Mouse (Mus musculus) cerebellum, adult (tissue): Measurements from ENCODE around the gene Txn1.

Experiments
- ATAC-seq: cut with Nextera tagmentation; 2 replicates; pipeline ENCODE4 v1.9.2; 2017; ENCODE audit warnings: mild to moderate bottlenecking, moderate library complexity, mixed read lengths; ENCODE audit not compliant: insufficient number of reproducible peaks, low FRiP score, low TSS enrichment

Txn1 gene

DNA sequence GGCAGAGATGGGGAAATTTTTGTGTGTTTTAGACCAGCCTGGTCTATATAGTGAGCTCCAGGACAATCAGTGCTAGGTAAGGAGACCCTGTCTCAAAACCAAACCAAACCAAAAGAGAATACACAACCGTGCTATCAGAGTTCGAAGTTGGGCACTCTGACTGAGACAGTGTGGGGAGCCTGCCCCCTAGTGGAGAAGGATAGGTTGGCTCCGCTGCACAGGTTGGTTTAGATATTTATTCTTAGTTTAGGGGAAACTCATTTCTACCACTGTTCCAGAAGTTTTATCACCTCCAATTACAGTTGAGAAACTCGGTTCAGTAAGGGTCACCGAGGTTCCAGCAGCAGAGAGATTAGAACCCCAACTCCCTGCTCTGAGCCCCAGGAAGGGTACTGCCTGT is 52.0 kb downstream of the Txn1 start:
- peak; percentile 58; the same call in 1 of the 2 replicates for ATAC-seq

- ATAC-seq, result no peak
Observed at GRCm38 (mm10) chr4:57902619-57903018, 53.6 kb downstream of the Txn1 start.

GRCm38 (mm10) chr4:57901210-57901609 is 55.0 kb downstream of the Txn1 start:
- peak; percentile 52; the same call in 1 of the 2 replicates for ATAC-seq

DNA sequence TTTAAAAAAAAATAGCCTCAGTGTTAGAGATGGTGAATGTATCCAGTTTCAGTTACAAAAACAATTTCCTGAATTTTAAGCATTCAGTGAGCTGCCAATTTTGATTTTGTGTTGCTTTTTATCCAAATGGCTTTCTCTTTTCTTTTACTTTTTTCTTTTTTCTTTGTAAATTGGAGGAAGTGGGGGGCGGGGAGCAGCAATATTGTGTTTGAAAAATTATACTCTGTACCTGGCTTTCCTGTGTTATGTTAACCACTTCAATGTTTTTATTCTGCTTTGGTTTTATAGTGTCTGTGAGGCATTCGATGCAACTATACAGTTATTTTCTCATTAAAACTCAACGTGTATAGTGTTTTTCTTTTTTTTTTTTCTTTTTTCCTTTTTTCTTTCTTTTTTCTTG is 59.6 kb downstream of the Txn1 start:
- no peak for ATAC-seq

- ATAC-seq, result no peak
Observed at GRCm38 (mm10) chr4:57895902-57896301, 60.3 kb downstream of the Txn1 start.

- no peak for ATAC-seq
Observed at GRCm38 (mm10) chr4:57895140-57895539, 61.1 kb downstream of the Txn1 start.
